Mouse (Mus musculus) cortical plate, adult 2 months (tissue): ENCODE measurements around the gene Gm4707. TPM values are rescaled to one million over a fixed set of nuclear protein-coding genes. Genes with fewer than 3 reads are reported as not detected.

Source experiments
- H3K27ac ChIP-seq: fragments of 200-500 bp; 2 replicates; pipeline ENCODE4 v1.5.1; 2012; ENCODE audit warnings: low read length, control low read depth, inconsistent platforms; ENCODE audit not compliant: insufficient read depth
- H3K4me1 ChIP-seq: fragments of 200-500 bp; 2 replicates; pipeline ENCODE4 v1.6.1; 2011; ENCODE audit warnings: low read length; ENCODE audit not compliant: control insufficient read depth, insufficient read depth
- H3K4me3 ChIP-seq: fragments of 200-500 bp; 2 replicates; pipeline ENCODE4 v1.5.1; 2011; ENCODE audit warnings: mild to moderate bottlenecking, low read length, control low read depth; ENCODE audit not compliant: insufficient read depth
- CTCF ChIP-seq: fragments of 200-500 bp; IDR thresholded peaks from 2 replicates; pipeline ENCODE4 v1.5.1; 2011; ENCODE audit warnings: mild to moderate bottlenecking, control low read depth, low read length; ENCODE audit not compliant: insufficient read depth; ENCODE audit errors: extremely low read depth
- POLR2A ChIP-seq: fragments of 200-500 bp; IDR thresholded peaks from 2 replicates; pipeline ENCODE4 v1.6.1; 2011; ENCODE audit warnings: mild to moderate bottlenecking, low read length, control low read depth; ENCODE audit not compliant: insufficient read depth; ENCODE audit errors: extremely low read depth
- polyA plus RNA-seq: library from polyadenylated mRNA; depleted of rRNA; stranded (reverse); fragments of >200 nt; gene quantifications from 2 replicates; pipeline ENCODE4 v1.2.3, GENCODE M21; 2012; rRNA removed

Gene Gm4707
- 1.4 and 1.6 TPM in 2 replicates for polyA plus RNA-seq

GRCm38 (mm10) chr17:71459818-71460217 lies at the start of gene Gm4707:
Gene Gm4707 (minus strand): TSS chr17:71459918.
- Histone ChIP-seq H3K4me1 (no peaks in the 10 kb centered on the region), H3K27ac (no peak within 1 kb of the TSS), H3K4me3 (no peak within 1 kb of the TSS)
- no peak for TF ChIP-seq CTCF
- TF ChIP-seq POLR2A: no peak

- Histone ChIP-seq H3K4me1 (no peaks in the 10 kb centered on the region), H3K4me3 (no peak overlapping the region), H3K27ac (no peak overlapping the region)
- TF ChIP-seq CTCF: no peak
- TF ChIP-seq POLR2A: no peak
Observed at GRCm38 (mm10) chr17:71506832-71507231, 47.1 kb upstream of the Gm4707 start.

- Histone ChIP-seq H3K4me1 (no peaks in the 10 kb centered on the region), H3K27ac (no peak overlapping the region), H3K4me3 (no peak overlapping the region)
- TF ChIP-seq POLR2A (no peak), CTCF (no peak)
Observed at GRCm38 (mm10) chr17:71495784-71496183, 36.1 kb upstream of the Gm4707 start.

GRCm38 (mm10) chr17:71491332-71491686 lies 31.6 kb upstream of the Gm4707 start:
- no peaks in the 10 kb centered on the region for H3K4me1 ChIP-seq
- no peak overlapping the region for H3K4me3 ChIP-seq
- H3K27ac ChIP-seq: no peak overlapping the region
- TF ChIP-seq CTCF (no peak), POLR2A (no peak)

GRCm38 (mm10) chr17:71490666-71491331 lies 31.1 kb upstream of the Gm4707 start:
- Histone ChIP-seq H3K4me3 (no peak overlapping the region), H3K27ac (no peak overlapping the region), H3K4me1 (no peaks in the 10 kb centered on the region)
- TF ChIP-seq POLR2A: no peak
- TF ChIP-seq CTCF: no peak

GRCm38 (mm10) chr17:71489703-71490461 lies 30.2 kb upstream of the Gm4707 start:
- Histone ChIP-seq H3K27ac (no peak overlapping the region), H3K4me3 (no peak overlapping the region), H3K4me1 (no peaks in the 10 kb centered on the region)
- TF ChIP-seq POLR2A: no peak
- no peak for TF ChIP-seq CTCF

- H3K27ac ChIP-seq: peak overlapping the region; percentile 95
- H3K4me3 ChIP-seq: no peak overlapping the region
- no peaks in the 10 kb centered on the region for H3K4me1 ChIP-seq
- no peak for TF ChIP-seq POLR2A
- no peak for TF ChIP-seq CTCF
Observed at GRCm38 (mm10) chr17:71486231-71486851, 26.6 kb upstream of the Gm4707 start.

GRCm38 (mm10) chr17:71485791-71486230 lies 26.1 kb upstream of the Gm4707 start:
- TF ChIP-seq POLR2A (no peak), CTCF (no peak)
- no peak overlapping the region for H3K4me3 ChIP-seq
- H3K27ac ChIP-seq: peak overlapping the region; percentile 95
- H3K4me1 ChIP-seq: no peaks in the 10 kb centered on the region

- TF ChIP-seq POLR2A (no peak), CTCF (no peak)
- Histone ChIP-seq H3K4me1 (no peaks in the 10 kb centered on the region), H3K4me3 (no peak overlapping the region), H3K27ac (no peak overlapping the region; the same call in 1 of the 2 replicates)
Observed at GRCm38 (mm10) chr17:71484711-71485110, 25.0 kb upstream of the Gm4707 start.
